Mouse (Mus musculus) duodenum, adult 2 months (tissue): Measurements from ENCODE around the gene Zfp335. TPM values are rescaled to one million over a fixed set of nuclear protein-coding genes. Genes with fewer than 3 reads are reported as not detected.

Experiments used
- polyA plus RNA-seq: library from polyadenylated mRNA; depleted of rRNA; stranded (reverse); fragments of >200 nt; gene quantifications from 2 replicates; pipeline ENCODE4 v1.2.3, GENCODE M21; 2012; ENCODE audit warnings: low replicate concordance; rRNA removed

The Zfp335 gene
- polyA plus RNA-seq = 25.0 and 27.2 TPM in 2 replicates

DNA sequence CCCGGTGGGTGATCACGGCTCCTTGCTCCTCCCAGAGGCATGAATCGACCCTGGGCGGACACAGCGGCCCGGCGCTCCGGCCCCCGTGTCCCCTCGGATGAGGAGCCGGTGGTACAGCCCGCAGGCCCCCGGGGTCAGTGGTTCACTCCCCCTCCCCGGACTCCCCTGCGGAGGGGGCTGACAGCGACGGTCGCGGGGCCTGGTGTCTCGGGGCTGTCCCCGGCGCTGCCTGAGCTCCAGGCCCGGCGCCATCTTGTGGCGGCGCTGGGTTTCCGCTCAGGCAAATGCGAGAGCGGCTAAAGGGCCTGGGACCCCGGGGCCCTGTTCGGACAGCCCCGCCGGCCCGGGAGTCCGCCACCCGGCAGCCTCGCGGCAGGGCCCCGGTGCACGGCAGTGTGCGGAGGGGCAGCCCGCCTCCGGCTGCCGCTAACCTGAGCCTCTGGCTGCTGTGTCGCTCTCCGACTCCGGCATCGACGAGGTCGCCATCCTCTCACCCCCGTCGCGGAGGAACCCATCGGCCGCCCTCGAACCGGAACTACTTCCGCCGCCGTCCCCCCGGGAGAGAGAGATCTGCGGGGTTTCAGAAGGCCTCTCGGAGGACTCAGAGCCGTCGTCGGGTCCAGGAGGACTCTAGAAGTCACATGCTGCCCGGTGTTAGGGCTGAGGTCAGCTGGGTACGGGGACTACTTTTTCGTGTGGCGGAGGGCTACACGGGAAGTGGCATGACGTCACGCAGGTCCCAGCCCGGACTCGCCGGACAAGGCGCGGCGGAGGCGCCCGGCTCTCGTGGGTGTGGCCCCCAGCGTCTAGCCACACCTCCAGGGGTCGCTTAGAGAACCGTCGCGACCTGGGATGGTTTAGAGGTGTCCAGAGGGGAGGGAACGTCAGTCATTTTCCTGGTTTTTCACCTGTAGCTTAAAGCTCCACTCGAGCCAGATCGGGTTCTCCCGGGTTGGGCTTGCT is at the start of gene Zfp335:
Gene Zfp335 (minus strand): TSS at position 672 of the 963 bp plus-strand sequence.

DNA sequence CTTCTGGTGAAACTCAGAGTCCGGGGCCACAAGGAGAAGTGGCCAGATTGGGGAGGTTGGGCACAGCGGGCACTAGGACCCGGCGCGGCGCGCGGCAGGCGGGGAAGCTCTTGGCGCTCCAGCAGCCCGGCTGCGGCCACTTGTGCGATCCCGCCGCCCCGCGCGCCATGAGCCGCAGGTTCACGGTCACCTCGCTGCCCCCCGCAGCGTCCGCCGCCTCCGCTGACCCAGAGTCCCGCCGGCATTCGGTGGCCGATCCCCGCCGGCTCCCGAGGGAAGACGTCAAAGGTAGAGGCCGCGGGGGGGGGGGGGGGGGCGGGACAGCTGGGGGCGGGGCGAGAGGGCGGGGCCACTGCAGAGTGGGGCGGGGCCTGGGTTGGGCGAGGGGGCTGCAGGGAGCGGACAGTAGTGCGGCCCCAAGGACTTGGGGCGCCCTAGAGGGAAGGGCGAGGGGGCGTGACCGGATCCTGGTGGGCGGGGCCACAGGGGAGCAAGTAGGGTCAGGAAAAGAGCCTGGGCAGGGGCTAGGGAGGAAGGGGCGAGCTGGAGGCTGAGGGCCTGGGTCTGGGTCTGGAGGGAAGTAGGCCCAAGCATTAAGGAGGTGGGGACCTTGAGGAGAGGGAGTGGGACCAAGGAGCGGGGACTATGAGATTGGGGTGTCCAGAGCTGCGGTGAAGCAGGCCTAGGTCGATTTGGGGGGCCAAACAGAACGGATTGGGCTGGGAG is 49.3 kb upstream of the Zfp335 start, which contains the start of gene Slc12a5:
Gene Slc12a5 (plus strand): TSS at position 87 of the 726 bp plus-strand sequence.

DNA sequence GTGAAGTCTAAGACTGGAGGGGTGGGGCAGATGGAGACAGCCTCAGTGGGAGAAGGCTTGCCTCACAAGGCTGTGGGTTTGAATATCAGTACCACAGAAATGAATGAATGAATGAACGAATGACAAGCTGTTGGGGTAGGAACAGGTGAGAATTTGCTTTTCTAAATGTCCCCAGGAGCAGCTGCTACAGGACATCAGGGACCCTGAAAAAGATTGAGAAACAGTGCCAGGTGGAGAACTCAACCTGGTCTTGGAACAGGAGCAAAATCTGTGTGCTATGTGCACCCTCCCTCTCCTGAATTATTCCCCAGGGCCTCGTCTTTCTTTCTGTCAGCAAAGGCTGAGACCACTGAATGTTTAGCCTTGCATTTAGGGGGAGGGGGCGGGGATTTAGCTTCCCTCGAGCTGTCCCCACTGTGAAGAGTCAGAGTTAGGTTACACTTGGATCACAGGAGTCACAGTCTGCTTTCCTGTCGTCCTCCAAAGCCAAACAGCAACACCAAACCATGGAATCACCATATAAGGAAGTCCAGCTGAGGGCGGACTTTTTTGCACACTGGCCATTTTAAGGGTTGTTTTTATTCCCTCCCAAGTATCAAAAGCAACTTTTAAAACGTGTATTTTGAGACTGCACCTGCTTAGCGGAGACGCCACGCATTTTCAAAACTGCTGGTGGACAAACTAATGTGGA is 28.7 kb upstream of the Zfp335 start, which contains the start of gene Mmp9:
Gene Mmp9 (plus strand): TSS at position 641 of the 691 bp plus-strand sequence.

DNA sequence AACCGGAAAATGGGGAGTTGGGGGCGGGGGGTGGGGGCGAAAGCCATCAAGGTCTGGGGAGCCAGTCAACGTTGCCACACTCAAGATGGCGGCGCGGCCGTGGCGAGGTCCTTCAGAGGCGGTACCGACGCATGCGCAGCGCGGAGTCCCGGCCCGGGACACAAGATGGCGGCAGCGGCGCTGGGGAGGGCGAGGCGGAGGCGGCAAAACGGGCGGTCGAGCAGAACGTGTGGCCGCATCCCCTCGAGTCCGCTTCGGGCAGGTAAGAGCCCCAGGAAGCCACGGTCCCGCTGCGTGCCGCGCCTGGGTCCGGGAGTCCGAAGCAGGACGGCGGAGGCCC is 32.4 kb downstream of the Zfp335 start, which contains the start of gene Pcif1:
Gene Pcif1 (plus strand): TSS at position 77 of the 340 bp plus-strand sequence.

DNA sequence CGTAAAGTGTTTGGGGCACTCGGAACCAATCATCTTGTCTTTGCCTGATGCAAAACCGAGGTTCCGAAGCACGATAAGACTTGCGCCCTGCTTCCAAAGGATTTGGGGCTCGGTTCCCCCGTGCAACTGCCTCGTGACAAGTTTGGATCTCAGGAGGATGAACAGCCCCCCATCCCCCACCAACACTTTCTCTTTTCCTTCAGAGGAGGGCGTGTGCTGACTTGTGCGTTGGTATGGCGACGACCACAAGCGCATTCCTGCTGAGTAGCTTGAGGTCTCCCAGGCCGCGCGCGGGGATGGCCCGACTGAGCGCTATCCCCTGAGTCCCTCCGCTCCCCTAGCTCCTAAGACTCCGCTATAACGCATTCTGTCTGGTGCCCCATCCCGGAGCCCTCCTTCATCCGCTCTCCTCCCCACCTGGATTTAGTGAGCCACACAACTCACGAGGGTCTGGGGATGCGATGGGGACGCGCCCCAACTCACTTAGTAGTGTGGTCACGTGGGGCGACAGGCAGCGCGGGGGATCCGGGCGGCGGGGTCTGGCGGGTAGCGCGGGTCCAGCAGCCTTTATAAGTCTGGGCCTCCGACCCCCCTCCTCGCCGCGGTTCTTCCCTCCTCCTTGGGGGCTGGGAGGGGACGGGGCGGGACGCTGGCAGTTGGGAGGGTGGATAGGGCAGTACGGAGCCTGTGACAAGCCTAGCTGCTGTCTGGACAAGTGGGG is 54.3 kb downstream of the Zfp335 start, which contains the start of gene Pltp:
Gene Pltp (minus strand): TSS at position 611 of the 721 bp plus-strand sequence.

Other genes with a start within 250 kb of the Zfp335 start
- gene Wfdc11, start 237.7 kb downstream of the Zfp335 start, polyA plus RNA-seq = not detected in 2 replicates
- gene Wfdc13, start 226.7 kb downstream of the Zfp335 start, polyA plus RNA-seq = 0.08 TPM in 1 of 2 replicates, not detected in the other
- gene Spint4, start 213.3 kb downstream of the Zfp335 start, polyA plus RNA-seq = not detected in 2 replicates
- not detected in 2 replicates for gene Spint5, start 196.5 kb downstream of the Zfp335 start, polyA plus RNA-seq
- gene Wfdc3, start 165.8 kb downstream of the Zfp335 start, polyA plus RNA-seq = 1.2 TPM in 1 of 2 replicates, not detected in the other
- 23.0 and 61.4 TPM in 2 replicates for gene Dnttip1, start 165.8 kb downstream of the Zfp335 start, polyA plus RNA-seq
- 68.5 and 95.4 TPM in 2 replicates for gene Ube2c, start 141.9 kb downstream of the Zfp335 start, polyA plus RNA-seq
- not detected in 2 replicates for gene Tnnc2, start 131.8 kb downstream of the Zfp335 start, polyA plus RNA-seq
- 16.0 and 24.1 TPM in 2 replicates for gene Snx21, start 125.9 kb downstream of the Zfp335 start, polyA plus RNA-seq
- gene Acot8, start 106.9 kb downstream of the Zfp335 start, polyA plus RNA-seq = 157 and 164 TPM in 2 replicates
- gene Zswim3, start 106.7 kb downstream of the Zfp335 start, polyA plus RNA-seq = 1.9 and 2.1 TPM in 2 replicates
- 7.2 and 8.6 TPM in 2 replicates for gene Zswim1, start 89.1 kb downstream of the Zfp335 start, polyA plus RNA-seq
- gene Spata25, start 83.2 kb downstream of the Zfp335 start, polyA plus RNA-seq = not detected in 2 replicates
- 283 and 318 TPM in 2 replicates for gene Ctsa, start 78.9 kb downstream of the Zfp335 start, polyA plus RNA-seq
- 2.7 and 3.2 TPM in 2 replicates for gene Neurl2, start 78.3 kb downstream of the Zfp335 start, polyA plus RNA-seq
- gene Pltp, start 54.0 kb downstream of the Zfp335 start, polyA plus RNA-seq = 28.5 and 38.0 TPM in 2 replicates
- 29.6 and 30.0 TPM in 2 replicates for gene Pcif1, start 32.5 kb downstream of the Zfp335 start, polyA plus RNA-seq
- gene Mmp9, start 29.0 kb upstream of the Zfp335 start, polyA plus RNA-seq = 7.9 and 23.2 TPM in 2 replicates
- 0.52 and 1.1 TPM in 2 replicates for gene Slc12a5, start 49.0 kb upstream of the Zfp335 start, polyA plus RNA-seq
- gene Ncoa5, start 123.1 kb upstream of the Zfp335 start, polyA plus RNA-seq = 16.9 and 17.2 TPM in 2 replicates
- gene Cd40, start 143.9 kb upstream of the Zfp335 start, polyA plus RNA-seq = 2.1 and 3.0 TPM in 2 replicates
- gene 1700025C18Rik, start 179.0 kb upstream of the Zfp335 start, polyA plus RNA-seq = not detected in 2 replicates